Mouse (Mus musculus) CD4-positive, CD25-positive, alpha-beta regulatory T cell, adult 2 months (primary cell): Measurements from ENCODE around the gene Cep63.

Experiments
- DNase-seq: peaks from one replicate; pipeline ENCODE4 v3.0.0-alpha.2; 2012; ENCODE audit warnings: low read depth, low spot score

The Cep63 gene

DNA sequence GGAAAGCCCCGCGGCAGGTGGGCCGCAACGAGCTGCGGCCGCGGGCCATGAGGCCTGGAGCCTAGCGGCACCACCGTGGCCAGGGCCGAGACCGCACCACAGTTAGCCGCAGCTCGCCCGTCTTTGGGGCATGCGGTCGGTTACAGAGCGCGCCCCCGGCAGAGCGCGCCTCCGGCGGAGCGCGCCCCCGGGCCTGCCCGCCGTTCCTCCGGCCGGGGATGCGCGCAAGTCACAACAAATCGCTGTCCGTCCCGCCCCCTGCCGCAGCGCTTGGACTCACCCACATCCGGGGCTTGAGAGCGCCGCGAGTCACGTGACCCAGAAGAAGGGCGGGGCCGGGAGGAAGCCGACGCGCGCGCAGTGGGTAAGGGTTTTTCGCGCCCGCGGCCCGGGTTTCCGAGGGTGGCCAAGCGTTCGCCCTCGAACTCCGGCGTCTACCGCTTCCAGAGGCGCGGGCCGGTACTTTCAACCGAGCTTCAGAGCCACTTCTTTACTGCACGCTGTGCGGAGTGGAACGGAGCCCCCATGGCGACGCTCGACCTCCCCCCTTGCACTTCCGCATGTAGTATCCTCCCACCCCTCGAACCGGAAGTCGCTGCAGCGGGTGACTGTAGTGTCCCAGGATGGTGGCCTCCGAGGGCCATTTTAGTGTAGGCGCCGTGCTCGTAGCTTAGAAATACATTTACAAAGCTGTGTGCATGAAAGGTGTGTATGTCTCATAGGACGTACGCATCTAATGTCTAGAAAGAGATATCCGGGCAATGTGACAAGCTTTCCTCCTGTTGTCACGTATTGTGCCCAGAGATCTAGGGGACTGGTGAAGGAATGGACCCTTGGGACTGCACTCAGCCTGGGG is at the start of gene Cep63, which contains the start of gene Anapc13:
Gene Cep63 (minus strand): TSS at position 552 of the 856 bp plus-strand sequence.
Gene Anapc13 (plus strand): TSS at position 314 of the 856 bp plus-strand sequence.
- peak; percentile 98 for DNase-seq

GRCm38 (mm10) chr9:102675922-102676321 is 49.6 kb upstream of the Cep63 start:
- DNase-seq, result no peak

DNA sequence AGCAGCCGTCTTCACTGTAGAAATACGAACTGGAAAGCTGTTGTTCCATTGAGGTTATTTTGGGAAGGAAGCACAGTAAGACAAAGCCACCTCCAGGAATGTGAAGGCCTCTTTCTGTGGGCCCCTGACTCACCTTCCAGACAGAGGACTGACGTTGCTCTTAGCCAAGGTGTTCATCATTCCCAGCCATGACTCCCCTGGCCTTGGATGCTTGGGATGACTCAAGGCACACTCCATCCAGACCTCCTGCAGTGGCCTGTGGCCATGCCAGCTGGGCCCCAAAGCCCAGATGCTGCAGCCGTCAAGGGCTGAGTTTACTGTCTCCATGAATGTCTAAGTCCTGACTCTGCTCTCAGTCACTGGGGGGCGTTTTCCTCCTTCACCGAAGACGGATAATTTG is 47.0 kb upstream of the Cep63 start:
- DNase-seq, result no peak

GRCm38 (mm10) chr9:102668906-102669305 is 42.6 kb upstream of the Cep63 start:
- DNase-seq, result no peak

- DNase-seq, result no peak
These were observed 41.8 kb upstream of the Cep63 start for GRCm38 (mm10) chr9:102668115-102668514.

- no peak for DNase-seq
These were observed 30.2 kb upstream of the Cep63 start for GRCm38 (mm10) chr9:102656355-102657095.

- DNase-seq, result no peak
These were observed 24.9 kb upstream of the Cep63 start for GRCm38 (mm10) chr9:102651199-102651720.

DNA sequence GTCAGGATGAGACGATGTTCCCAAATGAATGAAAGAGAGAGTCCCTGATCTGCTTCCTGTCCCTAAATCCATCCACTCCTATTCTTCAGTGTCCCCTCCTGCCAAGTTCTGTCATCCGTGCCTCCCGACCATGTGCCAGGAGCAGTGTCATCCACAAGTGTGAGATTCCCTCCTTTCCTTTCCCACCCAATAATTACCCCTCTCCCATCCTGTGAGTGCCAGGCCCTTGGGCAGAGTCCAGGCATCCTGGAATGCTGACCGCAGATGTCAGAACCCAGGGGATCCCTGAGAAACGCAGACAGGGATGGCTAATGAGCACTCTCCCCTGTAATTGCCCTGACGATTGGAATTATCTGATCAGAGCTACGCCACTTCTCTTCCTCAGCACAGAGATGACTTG is 24.3 kb upstream of the Cep63 start:
- no peak for DNase-seq

DNA sequence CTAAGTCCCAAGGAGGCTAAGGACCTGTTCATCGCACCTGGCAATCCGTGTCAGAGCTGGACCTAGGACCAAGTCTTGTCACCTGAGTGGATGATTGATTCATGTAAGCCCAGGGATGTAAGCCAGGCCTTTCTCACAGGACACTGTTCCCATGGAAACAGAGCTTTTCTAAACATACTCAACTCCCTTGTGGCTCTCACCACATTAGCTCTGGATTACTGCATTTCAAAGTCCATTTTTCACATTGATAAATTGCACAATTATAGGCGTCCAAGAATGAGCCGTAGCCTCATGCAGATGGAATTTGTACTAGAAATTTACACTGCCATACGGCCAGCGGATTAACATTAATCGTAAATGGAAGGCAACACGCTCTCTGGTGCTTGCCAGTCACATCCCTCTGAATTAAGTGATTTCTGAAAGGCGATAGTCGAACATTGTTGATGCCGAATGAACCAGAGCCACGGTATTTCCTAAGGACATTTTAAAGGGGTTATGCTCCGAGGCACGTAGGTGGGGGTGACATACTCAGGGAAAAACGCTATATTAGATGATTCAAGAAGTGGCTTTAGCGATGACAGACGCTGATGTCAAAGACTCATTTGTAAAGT is 23.7 kb upstream of the Cep63 start:
- DNase-seq, result no peak

DNA sequence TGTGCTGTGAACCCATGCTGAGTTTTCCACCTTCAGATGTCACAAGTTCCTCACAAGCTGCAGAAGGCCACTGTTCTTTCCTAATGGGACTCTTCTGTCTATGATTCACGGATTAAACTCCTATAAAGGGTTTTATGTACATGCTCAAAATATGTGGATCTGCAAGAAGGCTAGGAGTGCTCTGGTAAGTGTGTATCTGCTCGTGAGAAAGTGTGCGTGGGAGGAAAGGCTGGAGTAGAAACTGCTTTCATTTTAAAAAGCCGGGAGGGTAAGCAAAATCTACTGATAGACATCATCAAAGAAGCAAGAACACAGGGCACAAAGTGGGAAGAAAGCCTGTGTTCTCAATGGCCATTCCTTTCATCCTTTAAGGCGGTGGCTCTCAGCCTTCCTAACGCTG is 20.7 kb upstream of the Cep63 start:
- DNase-seq, result no peak

- no peak for DNase-seq
These were observed 18.9 kb upstream of the Cep63 start for GRCm38 (mm10) chr9:102645119-102645695.

DNA sequence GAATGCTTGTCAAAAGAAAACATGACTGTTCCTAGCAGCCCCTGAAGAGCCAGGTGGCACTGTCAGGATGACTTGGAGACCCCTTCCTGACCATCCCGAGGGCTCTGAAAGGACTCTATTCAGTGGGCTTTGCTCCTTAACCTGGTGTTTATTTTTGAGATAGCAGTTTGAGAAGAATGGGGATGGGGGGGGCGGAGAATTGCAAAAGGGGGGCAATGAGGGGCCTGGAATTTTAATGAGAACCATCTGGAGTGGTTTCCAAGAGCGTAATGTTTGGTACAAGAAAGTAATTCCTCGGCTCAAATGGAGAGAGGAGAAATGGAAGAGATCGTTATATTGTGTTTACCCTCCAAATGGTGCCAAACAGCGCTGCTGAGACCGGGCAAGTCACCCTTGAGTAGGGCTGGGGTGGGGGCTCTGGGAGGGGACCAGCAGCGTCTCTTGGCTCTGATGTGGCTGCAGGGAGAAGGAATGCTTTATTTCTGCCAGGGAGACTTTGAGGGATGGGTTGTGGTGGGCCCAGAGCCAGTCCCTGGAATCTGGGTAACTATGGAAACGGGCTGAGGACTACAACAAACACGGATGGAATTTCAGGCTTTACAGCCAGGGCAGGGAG is 17.3 kb upstream of the Cep63 start:
- DNase-seq, result no peak

DNA sequence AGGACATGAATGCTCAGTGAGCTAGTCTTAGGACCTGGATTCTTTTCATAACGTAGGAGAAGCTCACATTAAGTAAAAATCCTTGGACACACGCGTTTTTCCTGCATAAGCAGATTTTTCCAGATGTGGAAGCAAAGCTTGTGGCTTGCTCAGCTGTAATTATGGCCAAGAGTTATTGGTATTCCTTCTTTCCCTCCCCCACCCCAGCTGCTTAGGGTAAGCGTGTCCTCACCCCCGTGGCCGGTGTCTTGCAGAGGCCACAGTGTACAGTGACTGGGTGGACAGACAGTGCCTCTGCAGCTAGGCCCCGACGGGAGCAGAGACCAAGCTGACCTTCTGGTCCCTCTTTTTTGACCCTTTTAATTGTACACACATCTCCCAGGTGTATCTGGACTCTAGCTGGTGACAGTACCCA is 16.7 kb upstream of the Cep63 start:
- no peak for DNase-seq

DNA sequence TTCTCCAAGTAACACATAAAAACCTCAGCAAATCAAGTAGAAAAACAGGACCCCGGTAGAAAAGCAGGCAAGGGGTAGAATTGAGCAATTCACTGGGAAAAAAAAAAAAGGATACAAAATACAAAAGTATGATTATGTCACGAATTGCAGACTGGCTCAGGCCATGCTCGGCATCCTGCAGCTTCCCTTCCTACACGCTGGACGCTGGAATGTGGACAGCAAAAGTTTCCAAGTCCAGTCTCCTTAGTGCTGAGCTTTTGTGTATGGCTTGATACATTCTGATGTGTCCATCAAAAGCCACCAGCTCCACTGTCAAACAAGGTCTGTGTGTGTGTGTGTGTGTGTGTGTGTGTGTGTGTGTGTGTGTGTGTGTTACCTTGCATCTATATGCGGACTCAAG is 15.2 kb upstream of the Cep63 start:
- no peak for DNase-seq

DNA sequence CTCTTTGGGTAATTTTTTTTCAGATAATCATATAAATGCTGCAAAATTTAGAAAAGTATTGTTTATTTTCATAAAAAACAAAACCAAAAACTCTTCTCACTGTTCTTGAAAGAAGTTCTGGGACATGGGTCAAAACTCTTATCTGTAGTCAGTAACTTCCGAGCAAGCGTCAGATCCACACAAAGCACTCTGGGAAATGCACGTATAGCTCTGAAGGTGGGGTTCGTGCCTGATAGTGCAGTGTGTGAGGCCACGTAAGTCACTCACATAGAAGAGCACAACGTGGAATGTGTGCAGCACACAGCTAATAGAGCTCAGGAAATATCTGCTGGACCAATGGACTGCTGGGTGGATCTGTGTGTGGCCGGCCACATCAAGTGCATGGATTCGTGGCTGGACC is 13.2 kb upstream of the Cep63 start:
- DNase-seq, result no peak

DNA sequence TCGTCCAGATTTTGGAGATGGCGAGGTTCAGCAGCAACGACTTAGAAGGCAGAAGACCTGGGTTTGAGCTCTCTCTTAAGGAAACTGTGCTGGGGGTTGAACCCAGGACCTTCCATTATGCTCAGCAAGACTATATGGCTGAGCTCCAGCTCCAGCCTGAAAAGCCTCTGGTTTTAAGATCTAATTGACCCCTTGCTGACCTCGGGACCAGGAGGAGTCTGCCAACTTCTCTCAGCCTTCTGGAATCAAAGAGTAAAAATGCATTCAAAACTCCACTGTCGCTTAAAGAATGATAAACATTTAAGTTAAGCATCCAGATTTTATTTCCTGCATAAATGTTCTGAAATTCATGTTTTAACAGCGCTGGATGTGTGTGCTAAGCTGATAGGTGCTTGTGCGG is 12.6 kb upstream of the Cep63 start:
- DNase-seq, result no peak

DNA sequence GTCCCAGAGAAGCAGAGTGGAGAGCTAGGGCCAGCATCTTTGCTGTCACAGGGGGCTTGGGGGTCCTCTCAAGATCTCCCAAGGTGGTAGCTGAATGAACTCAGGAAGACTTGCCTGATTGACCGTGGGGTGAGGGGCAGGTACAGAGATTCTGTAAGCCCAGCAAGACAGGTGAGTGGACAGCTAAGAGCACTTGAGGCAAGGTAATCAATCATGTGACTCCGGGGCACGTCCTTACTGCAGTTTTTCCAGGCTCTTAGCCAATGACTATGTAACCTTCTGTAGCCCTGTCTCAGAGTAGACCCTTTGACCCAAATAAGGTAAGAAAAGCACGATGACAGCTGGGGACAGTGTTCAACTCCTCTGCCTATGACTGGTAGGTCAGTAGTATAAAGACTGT is 10.8 kb upstream of the Cep63 start:
- DNase-seq, result no peak

DNA sequence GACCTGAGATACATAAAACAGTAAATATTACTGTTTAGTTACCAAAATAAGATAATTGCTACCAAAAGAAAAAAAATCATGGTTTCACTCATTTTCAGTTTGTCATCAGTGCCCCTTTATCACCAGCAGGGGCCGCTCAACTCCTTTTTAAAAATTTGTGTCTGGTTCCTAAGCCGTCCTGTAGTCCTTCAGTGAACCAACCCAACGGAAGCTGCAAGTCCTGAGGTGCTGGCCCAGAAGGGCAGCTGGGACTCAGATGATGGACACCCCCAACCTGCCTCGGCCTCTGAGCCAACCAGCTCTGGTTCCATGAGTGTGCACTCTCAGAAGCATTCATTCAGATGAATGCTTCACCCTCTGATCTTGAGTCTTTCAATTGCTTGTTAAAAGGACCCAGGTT is 10.2 kb upstream of the Cep63 start:
- DNase-seq, result peak; percentile 77

DNA sequence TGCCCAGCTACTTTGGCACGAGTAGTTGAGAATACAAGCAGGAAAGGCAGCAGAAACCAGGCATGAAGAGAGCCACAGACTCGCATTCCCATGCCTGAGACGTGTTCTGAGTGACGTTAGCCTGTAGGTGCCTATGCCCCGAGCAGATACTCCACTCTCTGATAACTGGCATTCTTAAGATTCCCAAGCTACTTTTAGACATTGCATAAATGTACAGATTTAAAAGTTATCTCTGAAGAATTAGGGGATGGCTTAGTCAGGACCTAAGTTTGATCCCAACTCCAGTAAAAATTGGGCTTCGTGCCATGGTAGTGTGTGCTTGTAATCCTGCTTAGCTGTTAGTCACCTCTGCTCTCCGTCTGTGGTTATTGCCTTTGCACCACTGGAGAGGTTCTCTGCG is 8.1 kb upstream of the Cep63 start:
- no peak for DNase-seq

DNA sequence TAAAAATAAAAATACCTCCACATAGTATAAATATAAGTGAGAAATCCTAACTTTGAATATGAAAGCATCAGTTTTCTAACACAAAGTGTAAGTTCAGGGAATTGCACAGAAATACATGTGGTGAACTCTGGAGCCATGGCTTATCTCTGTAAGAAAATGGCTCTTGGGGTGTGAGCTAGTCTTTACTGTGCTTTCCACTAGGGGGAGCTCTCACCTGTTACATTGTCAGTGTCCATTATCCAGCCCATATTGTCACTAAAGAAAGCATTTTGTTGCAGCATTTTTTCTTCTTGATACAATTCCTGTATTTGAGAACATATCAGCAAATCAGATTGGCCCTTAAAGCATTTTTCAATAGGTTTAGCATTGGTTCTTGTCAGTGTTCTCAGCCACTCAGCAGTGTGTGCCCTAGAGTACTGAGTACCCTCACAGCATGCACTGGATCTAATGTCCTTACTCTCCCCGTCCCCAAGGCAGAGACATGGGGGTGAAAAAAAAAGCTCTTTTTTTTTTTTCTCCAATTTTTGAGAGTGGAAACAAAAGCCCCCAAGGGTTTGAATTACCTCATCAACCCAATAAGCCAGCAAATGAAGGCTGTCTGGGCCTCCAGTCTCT is 6.7 kb upstream of the Cep63 start:
- peak; percentile 84 for DNase-seq

DNA sequence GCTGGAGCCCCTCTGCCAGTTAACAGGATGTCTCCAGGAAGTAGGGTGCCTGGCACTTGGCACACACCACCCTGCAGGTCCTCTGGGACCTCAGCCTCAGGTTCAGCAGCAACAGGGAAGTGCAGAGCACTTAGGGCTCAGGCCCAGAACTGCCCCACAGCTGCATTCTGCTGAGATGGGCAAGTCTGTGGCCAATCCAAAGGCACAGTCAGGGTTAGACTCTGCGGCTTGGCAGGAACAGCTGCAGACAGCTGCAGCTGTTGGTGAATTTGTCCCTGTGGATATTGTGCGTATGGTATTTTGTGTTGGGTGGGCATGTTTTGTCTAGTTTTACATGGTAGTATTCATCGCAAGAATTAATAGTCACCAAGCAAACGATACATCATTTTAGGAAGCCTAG is 5.8 kb upstream of the Cep63 start:
- DNase-seq, result no peak
